Mouse (Mus musculus): Measurements from ENCODE around the gene Catsper2.

GRCm38 (mm10) chr2:121442259-121443067 is 28.9 kb upstream of the Catsper2 start:
- TF ChIP-seq POLR2A (IDR thresholded peaks at IDR 0.05; ENCODE audit: low read depth, low read length) (no peak), CTCF (IDR thresholded peaks at IDR 0.05; ENCODE audit: extremely low read depth, insufficient read depth, insufficient read length, insufficient replicate concordance) (no peak)
